23 mouse cellular contexts compared by ENCODE assay signal in the genomic region with DNA sequence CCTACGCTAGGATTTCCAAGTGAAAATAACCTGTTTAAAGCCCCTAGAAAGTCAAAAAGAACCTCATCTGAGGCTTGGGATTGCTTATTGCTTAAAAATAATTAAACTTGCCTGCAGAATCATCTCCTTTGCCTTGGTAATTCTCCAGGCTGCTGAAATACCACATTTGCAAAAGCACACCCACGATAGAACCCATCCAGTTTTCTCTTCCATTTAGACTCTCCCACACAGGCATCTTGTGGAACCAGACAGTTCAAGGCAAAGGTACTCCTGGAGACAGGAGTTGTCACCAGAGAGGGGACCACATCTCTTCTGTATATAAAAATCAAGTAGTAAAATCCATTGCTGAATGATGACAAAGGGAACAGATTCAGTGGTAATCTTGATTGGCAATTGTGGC.
DNase-seq lines count a peak whose midpoint lies in the region; TF ChIP-seq lines count a peak whose summit lies in the region.
"Had no signal": no experiment of that assay in that cellular context is flagged by ENCODE, and none has a peak within 500 bp of the region (broad histone marks: within the 10 kb centered on the region; RNA-seq: fewer than 3 reads in every experiment).

No protein-coding gene starts in this region.

- TF ChIP-seq CTCF in gastrocnemius, adult 2 months (IDR thresholded peaks at IDR 0.05) = no peak

- intact Hi-C loops in left cerebral cortex, postnatal 14 days (cut with DNase I) = no loop called here
- intact Hi-C loops in gastrocnemius, adult 2 months (cut with DNase I) = no loop called here

- H3K4me3 ChIP-seq in gastrocnemius, adult 2 months = no peak overlapping the region
- H3K4me3 ChIP-seq: forebrain, embryonic 10.5 days; heart, embryonic 12.5 days; hindbrain, embryonic 10.5 days; kidney, embryonic 15.5 days; stomach, embryonic 15.5 days had no signal

- peak; percentile 11 to 45 for DNase-seq in frontal cortex, postnatal 36 days (ENCODE audit: low spot score in 2 of 2)
- no peak for DNase-seq in frontal cortex, postnatal 25 days (ENCODE audit: low spot score in 2 of 2)
- peak; percentile 49 for DNase-seq in right cerebral cortex, adult 18-20 months
- DNase-seq in right cerebral cortex, postnatal 4 days = no peak
- DNase-seq in left cerebral cortex, postnatal 14 days (ENCODE audit: low spot score in 2 of 2) = peak; percentile 5 to 19
- DNase-seq in gastrocnemius, adult 2 months = no peak
- DNase-seq in urinary bladder, postnatal 14 days (ENCODE audit: low spot score) = no peak
- DNase-seq: cerebellum, adult 18-20 months; cerebellum, postnatal 14 days; gastrocnemius, postnatal 14 days; heart, adult 11 months; heart, postnatal 10 days; kidney, postnatal 36 days; lung, postnatal 4 days; midbrain, embryonic 14.5 days; thymus, adult 18-20 months; thymus, postnatal 36 days had no signal

- H3K27ac ChIP-seq in gastrocnemius, adult 2 months = no peak overlapping the region
- H3K27ac ChIP-seq: forebrain, embryonic 10.5 days; hindbrain, embryonic 10.5 days; hindbrain, postnatal 0 days; kidney, embryonic 15.5 days; stomach, embryonic 15.5 days had no signal

Comparison
In these comparisons a context has a peak if more than half of its experiments do, and no peak if none do; other contexts are left out.
1. DNase-seq: peak in frontal cortex, postnatal 36 days (2 of 2), right cerebral cortex, adult 18-20 months (single experiment) and left cerebral cortex, postnatal 14 days (2 of 2); none in frontal cortex, postnatal 25 days (0 of 2), right cerebral cortex, postnatal 4 days (single experiment), gastrocnemius, adult 2 months (single experiment) and urinary bladder, postnatal 14 days (single experiment).